Mouse (Mus musculus): Measurements from ENCODE around the gene Necap2. TPM values are rescaled to one million over a fixed set of nuclear protein-coding genes. Genes with fewer than 3 reads are reported as not detected.

The Necap2 gene
- polyA plus RNA-seq (2017; shearing (Covaris generic)) = 169 TPM

DNA sequence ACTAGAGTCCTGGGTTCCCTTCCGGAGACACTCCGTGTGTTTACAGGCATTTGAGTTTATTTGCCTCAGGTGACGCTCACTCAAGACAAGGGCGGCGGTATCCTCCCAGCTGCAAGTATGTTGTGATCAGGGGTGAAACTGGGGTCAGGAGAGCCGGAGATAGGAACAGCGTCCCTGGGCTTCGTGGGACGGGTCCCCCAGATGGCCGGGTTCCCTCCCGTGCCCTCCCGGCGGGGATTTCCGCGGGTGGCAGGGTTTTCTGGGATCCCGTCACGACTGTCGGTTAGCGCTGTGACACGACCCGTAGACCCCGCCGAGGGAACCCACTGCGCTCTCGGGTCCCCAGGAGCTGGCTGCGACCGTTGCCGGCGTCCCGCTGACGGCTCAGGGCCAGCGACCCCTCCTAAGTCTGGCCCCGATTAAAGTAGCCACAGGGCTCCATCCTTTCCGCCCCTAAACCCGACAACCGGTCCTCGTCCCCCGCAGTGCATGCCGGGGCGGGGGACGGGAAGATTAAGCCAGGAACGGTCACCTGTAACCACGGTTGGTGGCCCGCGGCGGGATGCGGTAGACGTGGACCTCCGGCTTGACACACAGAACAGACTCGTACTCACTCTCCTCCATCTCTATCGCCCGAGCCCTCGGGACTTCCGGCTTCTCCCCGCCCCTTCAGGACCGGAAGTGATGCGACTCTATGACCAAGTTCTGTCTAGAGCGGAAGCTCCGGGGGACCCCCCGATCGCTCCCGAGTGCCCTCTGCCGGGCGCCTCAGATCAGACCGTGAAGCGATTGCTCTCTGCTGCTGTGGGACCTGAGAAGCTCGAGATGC lies at the start of gene Necap2:
TSS of gene Necap2 (minus strand) at position 677 of the 829 bp plus-strand sequence.

DNA sequence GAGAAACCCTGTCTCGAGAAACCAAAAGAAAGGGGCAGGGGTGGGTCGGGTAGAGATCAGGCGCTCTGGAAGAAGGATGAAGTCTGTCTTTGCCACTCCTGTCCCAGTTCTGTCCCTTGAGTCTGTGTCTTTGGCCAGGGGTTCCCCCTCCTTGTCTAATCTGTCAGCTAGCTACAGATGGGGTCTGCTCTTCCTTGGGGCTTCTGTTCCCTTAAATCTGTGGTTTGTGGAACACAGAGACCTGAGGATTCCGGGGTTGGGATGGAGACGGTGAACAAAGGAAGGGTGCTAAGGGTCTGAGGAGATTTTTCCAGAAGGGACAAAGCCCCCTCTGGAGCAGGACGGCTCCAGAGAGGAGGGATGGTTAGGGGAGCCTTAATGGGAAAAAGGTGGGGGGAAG lies 9.9 kb upstream of the Necap2 start, which contains the start of gene Spata21:
TSS of gene Spata21 (plus strand) at position 301 of the 400 bp plus-strand sequence.

DNA sequence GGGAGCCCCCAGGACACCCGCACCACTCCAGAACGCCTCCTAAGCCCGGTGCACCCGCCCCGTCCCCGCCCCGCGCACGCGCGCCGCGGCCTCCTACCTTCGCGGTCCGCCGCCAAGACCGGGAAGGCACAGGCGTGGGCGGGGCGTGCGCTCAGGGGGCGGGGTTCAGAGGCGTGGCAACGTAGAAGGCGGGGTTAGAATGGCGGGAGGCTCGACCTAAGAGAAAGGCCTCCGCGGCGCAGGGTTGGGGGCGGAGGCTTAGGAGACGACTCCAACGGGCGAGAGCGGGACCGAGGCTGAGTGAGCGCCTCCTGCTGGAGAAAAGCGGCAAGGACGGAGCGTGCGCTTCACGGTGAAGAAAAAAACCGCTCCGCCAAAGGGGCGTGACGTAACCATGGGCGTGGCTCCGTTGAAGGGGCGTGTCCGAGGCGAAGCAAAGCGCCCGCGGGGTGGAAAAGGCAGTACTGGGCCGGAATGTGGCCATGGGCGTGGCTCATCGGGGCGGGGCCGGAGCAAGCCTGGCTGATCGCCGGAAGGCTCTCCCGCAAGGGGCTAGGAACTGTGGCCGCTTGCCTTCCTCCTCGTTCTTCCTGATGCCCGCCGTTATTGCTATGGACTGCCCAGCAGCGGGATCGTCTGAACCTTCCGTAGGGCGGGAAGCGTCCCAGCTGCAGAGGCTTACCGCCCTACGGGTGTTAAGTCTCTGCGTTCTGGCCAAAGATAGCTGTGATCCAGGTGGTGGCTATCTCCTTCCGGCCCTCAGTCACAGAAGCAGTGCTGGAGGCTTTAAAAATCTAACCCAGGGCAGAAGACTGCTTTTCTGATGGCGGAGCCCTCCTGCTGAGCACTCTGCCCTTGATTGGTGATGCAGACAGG lies 17.5 kb downstream of the Necap2 start, which contains the start of gene Crocc:
TSS of gene Crocc (minus strand) at position 125 of the 876 bp plus-strand sequence.

Other genes with a start within 250 kb of the Necap2 start
- 0.28 TPM for gene Padi1, start 232.6 kb downstream of the Necap2 start, polyA plus RNA-seq (2017; shearing (Covaris generic))
- 18.4 TPM for gene Padi2, start 172.0 kb downstream of the Necap2 start, polyA plus RNA-seq (2017; shearing (Covaris generic))
- 302 TPM for gene Sdhb, start 117.2 kb downstream of the Necap2 start, polyA plus RNA-seq (2017; shearing (Covaris generic))
- gene Atp13a2, start 91.5 kb downstream of the Necap2 start, polyA plus RNA-seq (2017; shearing (Covaris generic)) = 12.8 TPM
- not detected for gene Mfap2, start 67.9 kb downstream of the Necap2 start, polyA plus RNA-seq (2017; shearing (Covaris generic))
- 0.65 TPM for gene Crocc, start 17.8 kb downstream of the Necap2 start, polyA plus RNA-seq (2017; shearing (Covaris generic))
- not detected for gene Spata21, start 10.0 kb upstream of the Necap2 start, polyA plus RNA-seq (2017; shearing (Covaris generic))
- 70.2 TPM for gene Szrd1, start 61.4 kb upstream of the Necap2 start, polyA plus RNA-seq (2017; shearing (Covaris generic))
- gene Fbxo42, start 69.6 kb upstream of the Necap2 start, polyA plus RNA-seq (2017; shearing (Covaris generic)) = 21.2 TPM
- gene Rsg1, start 135.6 kb upstream of the Necap2 start, polyA plus RNA-seq (2017; shearing (Covaris generic)) = 4.7 TPM
- gene Arhgef19, start 161.1 kb upstream of the Necap2 start, polyA plus RNA-seq (2017; shearing (Covaris generic)) = not detected
- gene Epha2, start 222.9 kb upstream of the Necap2 start, polyA plus RNA-seq (2017; shearing (Covaris generic)) = not detected

All from inflammation-experienced regulatory T-cells, adult 16 weeks (primary cell).